Mouse (Mus musculus): Measurements from ENCODE around the gene Hoxd13. TPM values are rescaled to one million over a fixed set of nuclear protein-coding genes. Genes with fewer than 3 reads are reported as not detected.

Gene Hoxd13
- polyA plus RNA-seq, 1 experiment from 2014 or later: 0.77 TPM

GRCm38 (mm10) chr2:74709465-74710419, 41.6 kb downstream of the Hoxd13 start:
- peaks cover 60% of the 10 kb centered on the region for H3K27me3 ChIP-seq (replicated peaks)
- no peak overlapping the region for H3K4me2 ChIP-seq (replicated peaks)

GRCm38 (mm10) chr2:74710929-74711543, 42.9 kb downstream of the Hoxd13 start:
- peaks cover 53% of the 10 kb centered on the region for H3K27me3 ChIP-seq (replicated peaks)
- 0 out of 2 replicates have a peak overlapping the region, but pooled peaks have one; percentile 9 for H3K27ac ChIP-seq
- no peak for ATAC-seq
- no peaks in the 10 kb centered on the region for H3K9me3 ChIP-seq
- H3K4me1 ChIP-seq (replicated peaks): no peaks in the 10 kb centered on the region; the same call in 1 of the 2 replicates
- H3K9ac ChIP-seq: no peak overlapping the region
- 4% methylated on average over 16 of the region's 16 CpGs for WGBS
- H3K4me2 ChIP-seq (replicated peaks): peak overlapping the region; percentile 73
- H3K4me3 ChIP-seq (replicated peaks): peak overlapping the region; percentile 48
- H3K36me3 ChIP-seq: no peaks in the 10 kb centered on the region

More at GRCm38 (mm10) chr2:74709465-74710419, 41.6 kb downstream of the Hoxd13 start:
- Histone ChIP-seq H3K4me1 (replicated peaks) (peaks cover 4% of the 10 kb centered on the region; the same call in 1 of the 2 replicates), H3K36me3 (no peaks in the 10 kb centered on the region), H3K4me3 (replicated peaks) (no peak overlapping the region), H3K9ac (no peak overlapping the region), H3K27ac (no peak overlapping the region), H3K9me3 (no peaks in the 10 kb centered on the region)
- ATAC-seq: no peak
- 29% methylated on average over 5 of the region's 5 CpGs for WGBS

GRCm38 (mm10) chr2:74711721-74712621, 43.9 kb downstream of the Hoxd13 start, which contains the start of the genes Hoxd3 and Hoxd4:
TSS of gene Hoxd3 (plus strand) at chr2:74711927.
TSS of gene Hoxd4 (plus strand) at chr2:74711929.
- peak within 1 kb of the TSS; percentile 73 for H3K4me2 ChIP-seq (replicated peaks)
- no peaks in the 10 kb centered on the region for H3K36me3 ChIP-seq
- peak within 1 kb of the TSS; percentile 48 for H3K4me3 ChIP-seq (replicated peaks)
- H3K9me3 ChIP-seq: no peaks in the 10 kb centered on the region
- ATAC-seq: peak; percentile 53
- H3K27me3 ChIP-seq (replicated peaks): peaks cover 52% of the 10 kb centered on the region
- peak within 1 kb of the TSS; percentile 66 for H3K9ac ChIP-seq
- peak within 1 kb of the TSS; percentile 74 for H3K27ac ChIP-seq
- under 1% methylated on average over 65 of the region's 65 CpGs for WGBS
- H3K4me1 ChIP-seq (replicated peaks): no peaks in the 10 kb centered on the region; the same call in 1 of the 2 replicates

- H3K36me3 ChIP-seq: no peaks in the 10 kb centered on the region
- H3K4me1 ChIP-seq (replicated peaks): no peaks in the 10 kb centered on the region; the same call in 1 of the 2 replicates
- no peak overlapping the region for H3K9ac ChIP-seq
- peaks cover 44% of the 10 kb centered on the region for H3K27me3 ChIP-seq (replicated peaks)
- H3K4me3 ChIP-seq (replicated peaks): peak overlapping the region; percentile 11; the same call in 1 of the 2 replicates
- peak overlapping the region; percentile 73 for H3K4me2 ChIP-seq (replicated peaks)
- no peaks in the 10 kb centered on the region for H3K9me3 ChIP-seq
- WGBS: 16% methylated on average over 19 of the region's 19 CpGs
- H3K27ac ChIP-seq: no peak overlapping the region
- ATAC-seq: no peak
Observed at GRCm38 (mm10) chr2:74713239-74714150, 45.4 kb downstream of the Hoxd13 start.

GRCm38 (mm10) chr2:74714156-74714789, 46.2 kb downstream of the Hoxd13 start:
- no peak overlapping the region for H3K4me3 ChIP-seq (replicated peaks)
- no peaks in the 10 kb centered on the region for H3K9me3 ChIP-seq
- ATAC-seq: no peak
- no peaks in the 10 kb centered on the region; the same call in 1 of the 2 replicates for H3K4me1 ChIP-seq (replicated peaks)
- H3K27me3 ChIP-seq (replicated peaks): peaks cover 39% of the 10 kb centered on the region
- H3K9ac ChIP-seq: no peak overlapping the region
- H3K4me2 ChIP-seq (replicated peaks): peak overlapping the region; percentile 73
- no peaks in the 10 kb centered on the region for H3K36me3 ChIP-seq
- 22% methylated on average over 18 of the region's 18 CpGs for WGBS
- 0 out of 2 replicates have a peak overlapping the region, but pooled peaks have one; percentile 9 for H3K27ac ChIP-seq

- peak overlapping the region; percentile 73 for H3K4me2 ChIP-seq (replicated peaks)
- H3K27ac ChIP-seq: no peak overlapping the region; the same call in 1 of the 2 replicates
- H3K27me3 ChIP-seq (replicated peaks): peaks cover 38% of the 10 kb centered on the region
- H3K4me1 ChIP-seq (replicated peaks): no peaks in the 10 kb centered on the region; the same call in 1 of the 2 replicates
- H3K36me3 ChIP-seq: no peaks in the 10 kb centered on the region
- no peaks in the 10 kb centered on the region for H3K9me3 ChIP-seq
- ATAC-seq: peak; percentile 52
- WGBS: 4% methylated on average over 14 of the region's 14 CpGs
- H3K9ac ChIP-seq: no peak overlapping the region
- peak overlapping the region; percentile 14; the same call in 1 of the 2 replicates for H3K4me3 ChIP-seq (replicated peaks)
Observed at GRCm38 (mm10) chr2:74714881-74715280, 46.8 kb downstream of the Hoxd13 start.

GRCm38 (mm10) chr2:74715504-74716241, 47.6 kb downstream of the Hoxd13 start:
- Histone ChIP-seq H3K9me3 (no peaks in the 10 kb centered on the region), H3K27me3 (replicated peaks) (peaks cover 33% of the 10 kb centered on the region), H3K36me3 (no peaks in the 10 kb centered on the region), H3K4me2 (replicated peaks) (peak overlapping the region; percentile 73), H3K4me3 (replicated peaks) (peak overlapping the region; percentile 25), H3K27ac (no peak overlapping the region), H3K4me1 (replicated peaks) (no peaks in the 10 kb centered on the region; the same call in 1 of the 2 replicates), H3K9ac (no peak overlapping the region)
- WGBS: 4% methylated on average over 26 of the region's 26 CpGs
- ATAC-seq: peak; percentile 75

GRCm38 (mm10) chr2:74720384-74720783, 52.3 kb downstream of the Hoxd13 start:
- Histone ChIP-seq H3K27ac (no peak overlapping the region), H3K36me3 (no peaks in the 10 kb centered on the region), H3K4me2 (replicated peaks) (no peak overlapping the region), H3K9ac (no peak overlapping the region), H3K9me3 (no peaks in the 10 kb centered on the region), H3K4me1 (replicated peaks) (peaks cover 16% of the 10 kb centered on the region), H3K27me3 (replicated peaks) (peaks cover 45% of the 10 kb centered on the region), H3K4me3 (replicated peaks) (no peak overlapping the region)
- 39% methylated on average over 2 of the region's 2 CpGs for WGBS
- ATAC-seq: no peak

- Histone ChIP-seq H3K4me1 (replicated peaks) (peaks cover 16% of the 10 kb centered on the region), H3K9ac (no peak overlapping the region), H3K4me3 (replicated peaks) (no peak overlapping the region), H3K27ac (no peak overlapping the region), H3K36me3 (no peaks in the 10 kb centered on the region), H3K9me3 (no peaks in the 10 kb centered on the region), H3K27me3 (replicated peaks) (peaks cover 50% of the 10 kb centered on the region), H3K4me2 (replicated peaks) (peak overlapping the region; percentile 10; the same call in 1 of the 2 replicates)
- peak; percentile 74 for ATAC-seq
- 27% methylated on average over 5 of the region's 5 CpGs for WGBS
Observed at GRCm38 (mm10) chr2:74720955-74721491, 52.9 kb downstream of the Hoxd13 start.
